Mouse (Mus musculus): Measurements from ENCODE around the gene Scn8a.

DNA sequence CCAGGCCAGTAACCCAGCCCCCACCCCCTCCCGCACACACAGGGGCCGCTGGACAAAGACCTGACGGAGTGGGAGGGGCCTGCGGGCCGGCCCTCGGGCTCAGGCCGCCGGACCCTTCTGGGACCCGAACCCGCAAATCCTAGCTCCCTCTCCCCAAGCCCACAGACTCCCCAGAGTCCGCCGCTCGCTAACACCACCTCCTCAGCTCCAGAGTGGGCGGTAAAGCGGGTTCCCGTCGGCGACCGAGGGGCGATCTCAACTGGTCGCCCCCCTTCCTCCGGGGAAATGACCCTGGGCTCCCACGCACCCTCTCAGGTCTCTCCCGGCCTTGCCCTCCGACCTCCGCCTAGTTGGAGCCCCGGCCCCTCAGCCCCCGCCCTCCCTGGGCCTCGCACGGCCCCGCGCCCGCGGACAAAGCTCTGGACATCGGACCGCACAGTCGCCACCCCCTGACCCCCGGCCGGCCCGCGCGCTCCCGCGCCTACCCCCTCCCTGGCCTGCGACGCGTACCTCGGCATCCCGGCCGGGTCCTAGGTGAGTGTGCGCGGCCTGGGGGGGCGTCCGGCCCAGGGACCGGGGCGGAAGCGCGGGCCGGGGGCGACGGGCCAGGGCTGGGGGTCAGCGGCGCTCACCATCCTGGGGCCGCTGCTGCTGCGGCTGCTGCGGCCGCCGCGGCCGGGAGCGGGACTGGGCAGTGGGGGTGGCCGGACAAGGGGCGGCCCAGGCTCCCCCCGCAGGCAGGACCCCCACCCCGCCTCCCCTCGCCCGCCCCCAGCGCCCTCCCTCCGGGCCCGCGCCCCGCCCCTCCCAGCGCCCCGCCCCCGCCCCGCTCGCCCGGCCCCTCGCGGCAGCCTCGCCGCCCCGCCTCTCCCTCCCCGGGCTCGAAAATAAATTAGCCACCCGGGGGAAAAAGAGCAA is 208.4 kb downstream of the Scn8a start, which contains the start of gene Fignl2:
- TF ChIP-seq FLI1 (IDR thresholded peaks at IDR 0.05; ENCODE audit: low read length) (no peak), GATA1 (IDR thresholded peaks at IDR 0.05; ENCODE audit: borderline replicate concordance, low read length) (no peak)

Data from megakaryocyte, embryonic 14.5 days (primary cell).